22 mouse cellular contexts compared by ENCODE assay signal in genomic region chr7:96356285-96356811, GRCm38 (mm10).
DNase-seq lines count a peak whose midpoint lies in the region; ATAC-seq lines count a peak whose summit lies in the region.
"Had no signal": no experiment of that assay in that cellular context is flagged by ENCODE, and none has a peak within 500 bp of the region (broad histone marks: within the 10 kb centered on the region; RNA-seq: fewer than 3 reads in every experiment).

No protein-coding gene starts in this region.

- H3K27me3 ChIP-seq in forebrain, embryonic 11.5 days (ENCODE audit: control insufficient read depth, insufficient read depth, low read length): no peaks in the 10 kb centered on the region
- H3K27me3 ChIP-seq in forebrain, embryonic 16.5 days (replicated peaks; ENCODE audit: control insufficient read depth, insufficient read depth, low read length): no peaks in the 10 kb centered on the region
- H3K27me3 ChIP-seq in midbrain, embryonic 11.5 days (ENCODE audit: control insufficient read depth, insufficient read depth, low read length): no peaks in the 10 kb centered on the region
- H3K27me3 ChIP-seq in midbrain, embryonic 15.5 days (replicated peaks): no peaks in the 10 kb centered on the region
- H3K27me3 ChIP-seq in midbrain, embryonic 12.5 days: no peaks in the 10 kb centered on the region
- H3K27me3 ChIP-seq: CH12.LX; embryonic facial prominence, embryonic 15.5 days; hindbrain, embryonic 13.5 days; Patski had no signal

- WGBS in forebrain, embryonic 11.5 days: 10% methylated on average over 3 of the region's 3 CpGs
- WGBS in forebrain, embryonic 16.5 days: 24% methylated on average over 3 of the region's 3 CpGs
- 17% methylated on average over 3 of the region's 3 CpGs for WGBS in midbrain, embryonic 11.5 days
- WGBS in midbrain, embryonic 15.5 days: 14% methylated on average over 3 of the region's 3 CpGs
- 9% methylated on average over 3 of the region's 3 CpGs for WGBS in midbrain, embryonic 12.5 days

- no peak overlapping the region for H3K4me3 ChIP-seq in forebrain, embryonic 11.5 days (ENCODE audit: low read depth, low read length)
- no peak overlapping the region for H3K4me3 ChIP-seq in forebrain, embryonic 16.5 days (replicated peaks; ENCODE audit: low read length)
- H3K4me3 ChIP-seq in midbrain, embryonic 11.5 days (ENCODE audit: low read depth, low read length): no peak overlapping the region
- H3K4me3 ChIP-seq in midbrain, embryonic 15.5 days: no peak overlapping the region
- H3K4me3 ChIP-seq in midbrain, embryonic 12.5 days: no peak overlapping the region
- H3K4me3 ChIP-seq: embryonic facial prominence, embryonic 15.5 days; erythroblast, embryonic 14.5 days; heart, embryonic 10.5 days; hindbrain, embryonic 13.5 days had no signal

- H3K4me1 ChIP-seq in forebrain, embryonic 11.5 days (replicated peaks; ENCODE audit: control insufficient read depth, insufficient read depth, low read length): peaks cover 4% of the 10 kb centered on the region
- H3K4me1 ChIP-seq in forebrain, embryonic 16.5 days (replicated peaks; ENCODE audit: control insufficient read depth, insufficient read depth, low read length): peaks cover 20% of the 10 kb centered on the region
- H3K4me1 ChIP-seq in midbrain, embryonic 11.5 days (ENCODE audit: control insufficient read depth, insufficient read depth, low read length): peaks cover 4% of the 10 kb centered on the region; the same call in 1 of the 2 replicates
- H3K4me1 ChIP-seq in midbrain, embryonic 15.5 days: peaks cover 13% of the 10 kb centered on the region; the same call in 1 of the 2 replicates
- peaks cover 14% of the 10 kb centered on the region for H3K4me1 ChIP-seq in midbrain, embryonic 12.5 days
- H3K4me1 ChIP-seq: embryonic facial prominence, embryonic 15.5 days had no signal

- no peaks in the 10 kb centered on the region for H3K9me3 ChIP-seq in forebrain, embryonic 11.5 days (ENCODE audit: control insufficient read depth, low read length)
- H3K9me3 ChIP-seq in forebrain, embryonic 16.5 days (ENCODE audit: control insufficient read depth, low read length): no peaks in the 10 kb centered on the region
- H3K9me3 ChIP-seq in midbrain, embryonic 11.5 days (ENCODE audit: control insufficient read depth, low read length): no peaks in the 10 kb centered on the region
- H3K9me3 ChIP-seq in midbrain, embryonic 15.5 days: no peaks in the 10 kb centered on the region
- no peaks in the 10 kb centered on the region for H3K9me3 ChIP-seq in midbrain, embryonic 12.5 days
- H3K9me3 ChIP-seq: embryonic facial prominence, embryonic 15.5 days; heart, embryonic 10.5 days; hindbrain, embryonic 13.5 days had no signal

- ATAC-seq in forebrain, embryonic 11.5 days (replicated peaks; ENCODE audit: low FRiP score): peak; percentile 62
- no peak for ATAC-seq in forebrain, embryonic 16.5 days
- ATAC-seq in midbrain, embryonic 11.5 days (ENCODE audit: low FRiP score): 0 out of 2 replicates have a peak, but pooled peaks have one; percentile 54
- ATAC-seq in midbrain, embryonic 15.5 days (replicated peaks): no peak
- ATAC-seq in midbrain, embryonic 12.5 days (ENCODE audit: low FRiP score, low read depth): peak; percentile 60; the same call in 1 of the 2 replicates
- ATAC-seq: activated CD4-positive, CD25-positive, alpha-beta regulatory T cell, adult 4 months; hindbrain, postnatal 0 days; Patski had no signal

- H3K4me2 ChIP-seq in forebrain, embryonic 11.5 days (ENCODE audit: low read depth, low read length, severe bottlenecking): no peak overlapping the region
- no peak overlapping the region for H3K4me2 ChIP-seq in forebrain, embryonic 16.5 days (ENCODE audit: low read length)
- H3K4me2 ChIP-seq in midbrain, embryonic 11.5 days: no peak overlapping the region
- no peak overlapping the region for H3K4me2 ChIP-seq in midbrain, embryonic 15.5 days
- no peak overlapping the region for H3K4me2 ChIP-seq in midbrain, embryonic 12.5 days (replicated peaks)
- H3K4me2 ChIP-seq: embryonic facial prominence, embryonic 15.5 days; hindbrain, embryonic 13.5 days had no signal

- no peak overlapping the region for H3K9ac ChIP-seq in forebrain, embryonic 11.5 days (ENCODE audit: low read length)
- H3K9ac ChIP-seq in forebrain, embryonic 16.5 days (replicated peaks; ENCODE audit: low read depth, low read length): no peak overlapping the region
- H3K9ac ChIP-seq in midbrain, embryonic 11.5 days (ENCODE audit: low read length): no peak overlapping the region
- H3K9ac ChIP-seq in midbrain, embryonic 15.5 days: no peak overlapping the region
- H3K9ac ChIP-seq in midbrain, embryonic 12.5 days (replicated peaks): no peak overlapping the region
- H3K9ac ChIP-seq: embryonic facial prominence, embryonic 15.5 days; hindbrain, embryonic 13.5 days had no signal

- no peaks in the 10 kb centered on the region for H3K36me3 ChIP-seq in forebrain, embryonic 11.5 days (ENCODE audit: control insufficient read depth, insufficient read depth, low read length)
- no peaks in the 10 kb centered on the region for H3K36me3 ChIP-seq in forebrain, embryonic 16.5 days (ENCODE audit: control insufficient read depth, insufficient read depth)
- H3K36me3 ChIP-seq in midbrain, embryonic 11.5 days (ENCODE audit: control insufficient read depth, insufficient read depth, low read length): no peaks in the 10 kb centered on the region
- H3K36me3 ChIP-seq in midbrain, embryonic 15.5 days (replicated peaks): no peaks in the 10 kb centered on the region
- H3K36me3 ChIP-seq in midbrain, embryonic 12.5 days: no peaks in the 10 kb centered on the region
- H3K36me3 ChIP-seq: embryonic facial prominence, embryonic 15.5 days; heart, embryonic 10.5 days; hindbrain, embryonic 13.5 days had no signal

- no peak for DNase-seq in forebrain, embryonic 11.5 days (ENCODE audit: low spot score)
- DNase-seq in midbrain, embryonic 11.5 days (ENCODE audit: low spot score, missing footprints): peak; percentile 86
- peak; percentile 9 for DNase-seq in yolk sac, embryonic 10.5 days (ENCODE audit: low spot score)
- no peak for DNase-seq in right cerebral cortex, postnatal 4 days
- DNase-seq in natural killer cell, adult 2 months (ENCODE audit: low spot score in 2 of 2): no peak
- DNase-seq: adrenal gland, postnatal 14 days; cerebellum, adult 18-20 months; cerebellum, adult 9-11 months; gastrocnemius, postnatal 36 days; heart, adult 18-20 months; heart, postnatal 10 days had no signal

- H3K27ac ChIP-seq in forebrain, embryonic 11.5 days (ENCODE audit: low read depth, low read length): no peak overlapping the region
- H3K27ac ChIP-seq in forebrain, embryonic 16.5 days (ENCODE audit: low read length): no peak overlapping the region
- no peak overlapping the region for H3K27ac ChIP-seq in midbrain, embryonic 11.5 days (ENCODE audit: low read depth, low read length)
- no peak overlapping the region for H3K27ac ChIP-seq in midbrain, embryonic 15.5 days
- no peak overlapping the region for H3K27ac ChIP-seq in midbrain, embryonic 12.5 days (replicated peaks)
- H3K27ac ChIP-seq: embryonic facial prominence, embryonic 15.5 days; heart, embryonic 10.5 days; hindbrain, embryonic 13.5 days; hindbrain, postnatal 0 days had no signal

Comparison
In these comparisons a context has a peak if more than half of its experiments do, and no peak if none do; other contexts are left out.
1. ATAC-seq: peak in forebrain, embryonic 11.5 days (single experiment), midbrain, embryonic 11.5 days (single experiment) and midbrain, embryonic 12.5 days (single experiment); none in forebrain, embryonic 16.5 days (single experiment) and midbrain, embryonic 15.5 days (single experiment).
2. DNase-seq: peak in midbrain, embryonic 11.5 days (single experiment) and yolk sac, embryonic 10.5 days (single experiment); none in forebrain, embryonic 11.5 days (single experiment), right cerebral cortex, postnatal 4 days (single experiment) and natural killer cell, adult 2 months (0 of 2).